Mouse (Mus musculus) fibroblast of lung, adult 2 months (primary cell): ENCODE results near the gene Jph2.
A peak's percentile ranks its signal among the peaks of the same experiment; 100 is the strongest.

Source experiments
- DNase-seq: peaks from one replicate; pipeline ENCODE4 v3.0.0-alpha.2; 2011; ENCODE audit warnings: low read depth

Gene Jph2

GRCm38 (mm10) chr2:163360858-163361623 lies 36.8 kb downstream of the Jph2 start:
- DNase-seq = no peak

- no peak for DNase-seq
These were observed 38.5 kb downstream of the Jph2 start for GRCm38 (mm10) chr2:163359253-163359652.

- DNase-seq = no peak
These were observed 39.1 kb downstream of the Jph2 start for GRCm38 (mm10) chr2:163358662-163359061.

- no peak for DNase-seq
These were observed 41.5 kb downstream of the Jph2 start for GRCm38 (mm10) chr2:163356113-163356840.

- DNase-seq = no peak
These were observed 42.1 kb downstream of the Jph2 start for GRCm38 (mm10) chr2:163355666-163356065.

- peak; percentile 52 for DNase-seq
These were observed 44.1 kb downstream of the Jph2 start for GRCm38 (mm10) chr2:163353731-163354130.

- DNase-seq = no peak
These were observed 47.4 kb downstream of the Jph2 start for GRCm38 (mm10) chr2:163350443-163350842.

- peak; percentile 84 for DNase-seq
These were observed 48.4 kb downstream of the Jph2 start for GRCm38 (mm10) chr2:163349411-163349810.

GRCm38 (mm10) chr2:163348677-163349076 lies 49.1 kb downstream of the Jph2 start:
- no peak for DNase-seq

GRCm38 (mm10) chr2:163347517-163348184 lies 50.1 kb downstream of the Jph2 start:
- DNase-seq = peak; percentile 70

- no peak for DNase-seq
These were observed 51.3 kb downstream of the Jph2 start for GRCm38 (mm10) chr2:163346497-163346896.

- DNase-seq = no peak
These were observed 52.7 kb downstream of the Jph2 start for GRCm38 (mm10) chr2:163344976-163345660.

- DNase-seq = no peak
These were observed 54.1 kb downstream of the Jph2 start for GRCm38 (mm10) chr2:163343671-163344070.

- DNase-seq = peak; percentile 54
These were observed 57.5 kb downstream of the Jph2 start for GRCm38 (mm10) chr2:163340263-163340662.

- peak; percentile 63 for DNase-seq
These were observed 65.3 kb downstream of the Jph2 start for GRCm38 (mm10) chr2:163332368-163333055.

GRCm38 (mm10) chr2:163331423-163331822 lies 66.4 kb downstream of the Jph2 start:
- DNase-seq = no peak

- no peak for DNase-seq
These were observed 67.1 kb downstream of the Jph2 start for GRCm38 (mm10) chr2:163330742-163331141.

GRCm38 (mm10) chr2:163323163-163323562 lies 74.6 kb downstream of the Jph2 start:
- DNase-seq = no peak

GRCm38 (mm10) chr2:163318777-163319176 lies 79.0 kb downstream of the Jph2 start:
- no peak for DNase-seq

- DNase-seq = no peak
These were observed 80.5 kb downstream of the Jph2 start for GRCm38 (mm10) chr2:163317281-163317680.

GRCm38 (mm10) chr2:163310163-163310688 lies 87.6 kb downstream of the Jph2 start:
- no peak for DNase-seq
